Mouse (Mus musculus) lung, postnatal 0 days (tissue): ENCODE data around the gene Glipr1. TPM values are rescaled to one million over a fixed set of nuclear protein-coding genes. Genes with fewer than 3 reads are reported as not detected.
A peak's percentile ranks its signal among the peaks of the same experiment; 100 is the strongest.

ENCODE experiments used
- ATAC-seq: fragments of 200-750 bp; cut with Nextera tagmentation; 2 replicates; pipeline ENCODE4 v1.8.0; 2017; ENCODE audit warnings: moderate library complexity
- DNase-seq: peaks from one replicate; pipeline ENCODE4 v3.0.0-alpha.2; 2016; ENCODE audit warnings: low spot score
- H3K27ac ChIP-seq: fragments of 300-500 bp; sonication (generic); 2 replicates; pipeline ENCODE4 v1.5.1; 2014; ENCODE audit warnings: antibody characterized with exemption, mild to moderate bottlenecking, low read length, mixed read lengths
- H3K27me3 ChIP-seq: fragments of 300-500 bp; sonication (generic); replicated peaks from 2 replicates; pipeline ENCODE4 v1.6.1; 2014; ENCODE audit warnings: low read length, mixed read lengths; ENCODE audit not compliant: insufficient read depth
- H3K36me3 ChIP-seq: fragments of 300-500 bp; sonication (generic); 2 replicates; pipeline ENCODE4 v1.6.1; 2014; ENCODE audit warnings: low read length, mixed read lengths; ENCODE audit not compliant: insufficient read depth
- H3K4me1 ChIP-seq: fragments of 300-500 bp; sonication (generic); 2 replicates; pipeline ENCODE4 v1.6.1; 2014; ENCODE audit warnings: antibody characterized with exemption, low read depth, low read length, mixed read lengths; ENCODE audit not compliant: insufficient read depth
- H3K4me2 ChIP-seq: fragments of 300-500 bp; sonication (generic); replicated peaks from 2 replicates; pipeline ENCODE4 v1.6.1; 2014; ENCODE audit warnings: low read depth, mild to moderate bottlenecking, low read length, moderate library complexity, mixed read lengths
- H3K4me3 ChIP-seq: fragments of 300-500 bp; sonication (generic); 2 replicates; pipeline ENCODE4 v1.5.1; 2014; ENCODE audit warnings: low read depth, low read length
- H3K9ac ChIP-seq: fragments of 300-500 bp; sonication (generic); replicated peaks from 2 replicates; pipeline ENCODE4 v1.6.1; 2014; ENCODE audit warnings: low read depth, mild to moderate bottlenecking
- H3K9me3 ChIP-seq: fragments of 300-500 bp; sonication (generic); 2 replicates; pipeline ENCODE4 v1.6.1; 2016; ENCODE audit warnings: low read length, mixed read lengths
- CTCF ChIP-seq: IDR thresholded peaks from 2 replicates; pipeline ENCODE4 v1.5.1; 2016; ENCODE audit warnings: antibody characterized with exemption, mild to moderate bottlenecking
- EP300 ChIP-seq: IDR thresholded peaks from 2 replicates; pipeline ENCODE4 v1.6.1; 2016; ENCODE audit warnings: antibody characterized with exemption, mild to moderate bottlenecking, control low read depth
- WGBS: fragments of 180-500 bp; shearing (Covaris S2); extraction: QIAGEN DNeasy Blood & Tissue Kit; methylation state at CpG from one replicate; pipeline ENCODE4 v1.1.7; 2014; 5-methylcytosine and 5-hydroxymethylcytosine counted together
- polyA plus RNA-seq: library from polyadenylated mRNA; unstranded; fragments of >200 nt; fragmentation: Nextera tagmentation; extraction: Ambion mirVana; gene quantifications from 2 replicates; pipeline ENCODE4 v1.2.1, GENCODE M21; 2015

The Glipr1 gene
- polyA plus RNA-seq, 1 experiment from 2014 or later, result 9.6 TPM

GRCm38 (mm10) chr10:111936021-111936420, 66.4 kb downstream of the Glipr1 start:
- 64% methylated on average over 4 of the region's 4 CpGs for WGBS
- Histone ChIP-seq H3K4me1 (peaks cover 13% of the 10 kb centered on the region; the same call in 1 of the 2 replicates), H3K4me2 (no peak overlapping the region), H3K9me3 (no peaks in the 10 kb centered on the region), H3K36me3 (no peaks in the 10 kb centered on the region), H3K4me3 (no peak overlapping the region), H3K9ac (no peak overlapping the region), H3K27me3 (no peaks in the 10 kb centered on the region), H3K27ac (peak overlapping the region; percentile 78)
- DNase-seq (no peak), ATAC-seq (no peak; the same call in 1 of the 2 replicates)
- TF ChIP-seq EP300, result no peak
- TF ChIP-seq CTCF, result no peak

Other genes with a start within 250 kb of the Glipr1 start
- 18.6 and 20.6 TPM in 2 replicates for gene Krr1, start 30.0 kb downstream of the Glipr1 start, polyA plus RNA-seq
- not detected in 2 replicates for gene Glipr1l1, start 57.6 kb upstream of the Glipr1 start, polyA plus RNA-seq
- not detected in 2 replicates for gene Glipr1l2, start 80.7 kb upstream of the Glipr1 start, polyA plus RNA-seq
- 0.15 and 0.23 TPM in 2 replicates for gene Glipr1l3, start 157.7 kb upstream of the Glipr1 start, polyA plus RNA-seq
- 1.4 and 2.0 TPM in 2 replicates for gene Caps2, start 161.0 kb upstream of the Glipr1 start, polyA plus RNA-seq